Comparison of ENCODE assay signal across 15 mouse cellular contexts in the genomic region with DNA sequence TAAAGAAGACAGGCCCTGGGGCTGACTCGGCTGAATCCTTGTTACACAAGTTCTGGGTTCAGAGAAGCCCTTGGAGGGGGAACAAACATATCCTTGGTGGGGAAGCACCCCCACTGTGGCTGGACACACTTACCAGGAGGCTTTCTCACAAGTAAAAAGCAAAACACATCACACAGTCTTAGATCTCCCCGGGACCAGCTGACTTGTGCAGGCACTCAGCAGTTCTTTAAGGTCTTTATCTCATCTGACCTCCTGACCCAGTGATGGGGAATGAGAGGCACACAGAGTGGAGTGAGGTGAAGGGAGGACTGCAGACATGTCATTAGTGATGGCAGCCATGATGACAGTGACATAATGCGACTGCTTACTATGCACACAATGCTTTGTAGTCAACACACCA.
DNase-seq lines count a peak whose midpoint lies in the region; ATAC-seq and TF ChIP-seq lines count a peak whose summit lies in the region.
"Had no signal": no experiment of that assay in that cellular context is flagged by ENCODE, and none has a peak within 500 bp of the region (broad histone marks: within the 10 kb centered on the region; RNA-seq: fewer than 3 reads in every experiment).

No protein-coding gene starts in this region.

- no peak overlapping the region for H3K9ac ChIP-seq in heart, adult 2 months (ENCODE audit: low read depth, low read length)
- no peak overlapping the region for H3K9ac ChIP-seq in heart, embryonic 11.5 days (ENCODE audit: low read depth, low read length)
- no peak overlapping the region for H3K9ac ChIP-seq in hindbrain, embryonic 12.5 days
- H3K9ac ChIP-seq in hindbrain, embryonic 16.5 days (ENCODE audit: low read depth, low read length) = no peak overlapping the region
- H3K9ac ChIP-seq in midbrain, embryonic 16.5 days (ENCODE audit: low read depth, low read length) = no peak overlapping the region
- no peak overlapping the region for H3K9ac ChIP-seq in neural tube, embryonic 15.5 days (replicated peaks)
- H3K9ac ChIP-seq: limb, embryonic 13.5 days; liver, embryonic 15.5 days; stomach, embryonic 15.5 days had no signal

- no peak for DNase-seq in heart, adult 2 months
- DNase-seq in embryo, embryonic 11 days = peak; percentile 19
- DNase-seq: adrenal gland, postnatal 14 days; cerebellum, adult 2 months; kidney, postnatal 14 days; spleen, adult 18-20 months had no signal

- H3K4me2 ChIP-seq in heart, embryonic 11.5 days = no peak overlapping the region
- no peak overlapping the region for H3K4me2 ChIP-seq in hindbrain, embryonic 12.5 days (replicated peaks)
- H3K4me2 ChIP-seq in hindbrain, embryonic 16.5 days (ENCODE audit: low read length) = no peak overlapping the region
- no peak overlapping the region for H3K4me2 ChIP-seq in midbrain, embryonic 16.5 days (ENCODE audit: low read length)
- no peak overlapping the region for H3K4me2 ChIP-seq in neural tube, embryonic 15.5 days
- H3K4me2 ChIP-seq: limb, embryonic 13.5 days; liver, embryonic 15.5 days; stomach, embryonic 15.5 days had no signal

- no peak for TF ChIP-seq POLR2A in heart, adult 2 months (IDR thresholded peaks at IDR 0.05; ENCODE audit: insufficient read depth, low read depth, low read length)

- intact Hi-C loops in heart, adult 2 months (cut with DNase I) = loop anchor here (5.0 kb wide), 1 partner anchor 64 kb away; no protein-coding TSS in a partner anchor

- no peaks in the 10 kb centered on the region for H3K27me3 ChIP-seq in heart, adult 2 months (ENCODE audit: control insufficient read depth, insufficient read depth, low read length)
- H3K27me3 ChIP-seq in heart, embryonic 11.5 days (ENCODE audit: control insufficient read depth, insufficient read depth, low read length) = no peaks in the 10 kb centered on the region
- H3K27me3 ChIP-seq in hindbrain, embryonic 12.5 days = no peaks in the 10 kb centered on the region
- no peaks in the 10 kb centered on the region for H3K27me3 ChIP-seq in hindbrain, embryonic 16.5 days (replicated peaks; ENCODE audit: control insufficient read depth, insufficient read depth, low read length)
- H3K27me3 ChIP-seq in midbrain, embryonic 16.5 days (ENCODE audit: control insufficient read depth, insufficient read depth, low read depth, low read length) = no peaks in the 10 kb centered on the region
- H3K27me3 ChIP-seq in neural tube, embryonic 15.5 days (replicated peaks) = no peaks in the 10 kb centered on the region
- H3K27me3 ChIP-seq: limb, embryonic 13.5 days; liver, embryonic 15.5 days; stomach, embryonic 15.5 days had no signal

- H3K9me3 ChIP-seq in heart, embryonic 11.5 days (replicated peaks; ENCODE audit: control insufficient read depth, low read length) = no peaks in the 10 kb centered on the region
- no peaks in the 10 kb centered on the region for H3K9me3 ChIP-seq in hindbrain, embryonic 12.5 days (replicated peaks)
- H3K9me3 ChIP-seq in hindbrain, embryonic 16.5 days (ENCODE audit: control insufficient read depth, low read length) = no peaks in the 10 kb centered on the region
- H3K9me3 ChIP-seq in midbrain, embryonic 16.5 days (replicated peaks; ENCODE audit: control insufficient read depth, low read length, poor library complexity, severe bottlenecking) = no peaks in the 10 kb centered on the region
- H3K9me3 ChIP-seq in neural tube, embryonic 15.5 days (replicated peaks) = no peaks in the 10 kb centered on the region
- H3K9me3 ChIP-seq: liver, embryonic 15.5 days; stomach, embryonic 15.5 days had no signal

- ATAC-seq in heart, embryonic 11.5 days (replicated peaks; ENCODE audit: insufficient number of reproducible peaks, low FRiP score, low TSS enrichment) = no peak
- 0 out of 2 replicates have a peak, but pooled peaks have one; percentile 41 for ATAC-seq in hindbrain, embryonic 12.5 days (ENCODE audit: low FRiP score)
- ATAC-seq in hindbrain, embryonic 16.5 days = no peak
- peak; percentile 39 for ATAC-seq in midbrain, embryonic 16.5 days
- ATAC-seq in neural tube, embryonic 15.5 days (ENCODE audit: low FRiP score) = no peak
- ATAC-seq: lung, postnatal 0 days had no signal

- H3K79me2 ChIP-seq in heart, adult 2 months (replicated peaks; ENCODE audit: control insufficient read depth, insufficient read depth, low read length) = no peaks in the 10 kb centered on the region

- peaks cover 2% of the 10 kb centered on the region; the same call in 1 of the 2 replicates for H3K36me3 ChIP-seq in heart, adult 2 months (ENCODE audit: control insufficient read depth, insufficient read depth, low read length)
- no peaks in the 10 kb centered on the region for H3K36me3 ChIP-seq in heart, embryonic 11.5 days (ENCODE audit: control insufficient read depth, insufficient read depth, low read length)
- no peaks in the 10 kb centered on the region for H3K36me3 ChIP-seq in hindbrain, embryonic 12.5 days
- H3K36me3 ChIP-seq in hindbrain, embryonic 16.5 days (ENCODE audit: control insufficient read depth, insufficient read depth, low read length) = no peaks in the 10 kb centered on the region
- no peaks in the 10 kb centered on the region for H3K36me3 ChIP-seq in midbrain, embryonic 16.5 days (ENCODE audit: control insufficient read depth, insufficient read depth, low read length)
- no peaks in the 10 kb centered on the region for H3K36me3 ChIP-seq in neural tube, embryonic 15.5 days
- H3K36me3 ChIP-seq: limb, embryonic 13.5 days; liver, embryonic 15.5 days; stomach, embryonic 15.5 days had no signal

- peaks cover 6% of the 10 kb centered on the region for H3K4me1 ChIP-seq in heart, adult 2 months (ENCODE audit: control insufficient read depth, insufficient read depth, low read length)
- 0 out of 2 replicates have a peak, but pooled peaks cover 3% of the 10 kb centered on the region for H3K4me1 ChIP-seq in heart, embryonic 11.5 days (ENCODE audit: control insufficient read depth, insufficient read depth, low read length)
- H3K4me1 ChIP-seq in hindbrain, embryonic 12.5 days = peaks cover 20% of the 10 kb centered on the region
- peaks cover 6% of the 10 kb centered on the region for H3K4me1 ChIP-seq in hindbrain, embryonic 16.5 days (ENCODE audit: control insufficient read depth, insufficient read depth, low read depth, low read length)
- peaks cover 5% of the 10 kb centered on the region; the same call in 1 of the 2 replicates for H3K4me1 ChIP-seq in midbrain, embryonic 16.5 days (ENCODE audit: control insufficient read depth, insufficient read depth, low read length)
- peaks cover 10% of the 10 kb centered on the region for H3K4me1 ChIP-seq in neural tube, embryonic 15.5 days
- H3K4me1 ChIP-seq: limb, embryonic 13.5 days; liver, embryonic 15.5 days; stomach, embryonic 15.5 days had no signal

- no peak for TF ChIP-seq CTCF in heart, adult 2 months (IDR thresholded peaks at IDR 0.05)

- 52% methylated on average over 3 of the region's 3 CpGs for WGBS in heart, adult 2 months
- WGBS in heart, embryonic 11.5 days (ENCODE audit: insufficient replicate concordance) = 30% methylated on average over 3 of the region's 3 CpGs
- 16% methylated on average over 3 of the region's 3 CpGs for WGBS in hindbrain, embryonic 12.5 days
- WGBS in hindbrain, embryonic 16.5 days = 26% methylated on average over 3 of the region's 3 CpGs
- 26% methylated on average over 3 of the region's 3 CpGs for WGBS in midbrain, embryonic 16.5 days
- 63% methylated on average over 3 of the region's 3 CpGs for WGBS in neural tube, embryonic 15.5 days

- no peak for TF ChIP-seq EP300 in heart, adult 2 months (IDR thresholded peaks at IDR 0.05; ENCODE audit: insufficient read depth, low read depth, low read length)

- peak overlapping the region; percentile 67 for H3K27ac ChIP-seq in heart, adult 2 months
- H3K27ac ChIP-seq in heart, embryonic 11.5 days (ENCODE audit: low read depth, low read length) = no peak overlapping the region
- H3K27ac ChIP-seq in hindbrain, embryonic 12.5 days = no peak overlapping the region
- H3K27ac ChIP-seq in hindbrain, embryonic 16.5 days (ENCODE audit: low read depth, low read length) = no peak overlapping the region
- no peak overlapping the region for H3K27ac ChIP-seq in midbrain, embryonic 16.5 days (ENCODE audit: low read length)
- no peak overlapping the region for H3K27ac ChIP-seq in neural tube, embryonic 15.5 days (replicated peaks)
- H3K27ac ChIP-seq: limb, embryonic 13.5 days; liver, embryonic 15.5 days; stomach, embryonic 15.5 days had no signal

- H3K4me3 ChIP-seq in heart, adult 2 months = no peak overlapping the region
- no peak overlapping the region for H3K4me3 ChIP-seq in heart, embryonic 11.5 days (ENCODE audit: low read depth, low read length)
- H3K4me3 ChIP-seq in hindbrain, embryonic 12.5 days = no peak overlapping the region
- H3K4me3 ChIP-seq in hindbrain, embryonic 16.5 days (ENCODE audit: low read length) = no peak overlapping the region
- no peak overlapping the region for H3K4me3 ChIP-seq in midbrain, embryonic 16.5 days (ENCODE audit: low read depth, low read length)
- no peak overlapping the region for H3K4me3 ChIP-seq in neural tube, embryonic 15.5 days (replicated peaks)
- H3K4me3 ChIP-seq: limb, embryonic 13.5 days; liver, embryonic 15.5 days; stomach, embryonic 15.5 days had no signal

Comparison
In these comparisons a context has a peak if more than half of its experiments do, and no peak if none do; other contexts are left out.
1. ATAC-seq: peak in hindbrain, embryonic 12.5 days (single experiment) and midbrain, embryonic 16.5 days (single experiment); none in heart, embryonic 11.5 days (single experiment), hindbrain, embryonic 16.5 days (single experiment) and neural tube, embryonic 15.5 days (single experiment).